Mouse (Mus musculus): ENCODE results near the gene Lrp8. TPM values are rescaled to one million over a fixed set of nuclear protein-coding genes. Genes with fewer than 3 reads are reported as not detected.
A peak's percentile ranks its signal among the peaks of the same experiment; 100 is the strongest.

The Lrp8 gene
- polyA plus RNA-seq, 1 experiment from 2014 or later = 1.9 TPM

DNA sequence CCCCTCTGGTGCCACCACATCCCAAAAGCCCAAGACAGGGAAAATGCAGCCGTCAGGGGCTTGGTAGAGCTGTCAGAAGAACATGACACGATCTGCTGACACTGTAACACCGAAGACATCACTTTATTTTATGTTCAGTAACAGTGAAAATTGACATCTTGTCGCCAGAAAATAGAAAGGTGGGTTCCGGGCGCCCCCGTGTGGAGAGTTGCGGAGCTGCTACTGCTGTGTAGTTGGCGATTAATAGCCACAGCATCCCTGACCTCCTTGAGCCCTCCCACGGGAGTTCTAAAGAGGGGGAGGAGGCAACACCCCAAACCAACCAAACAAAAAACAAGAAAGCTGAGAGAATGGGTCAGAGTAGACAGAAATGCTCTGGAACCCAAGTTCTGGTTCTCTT is 42.9 kb downstream of the Lrp8 start:
- Histone ChIP-seq H3K27ac (ENCODE audit: low read depth) (no peak overlapping the region), H3K27me3 (ENCODE audit: insufficient read depth, low read length) (peaks cover 24% of the 10 kb centered on the region), H3K4me2 (no peak overlapping the region), H3K36me3 (ENCODE audit: insufficient read depth) (no peaks in the 10 kb centered on the region), H3K4me3 (ENCODE audit: low read depth, low read length) (no peak overlapping the region), H3K9ac (no peak overlapping the region), H3K9me3 (ENCODE audit: low read depth, low read length) (no peaks in the 10 kb centered on the region), H3K4me1 (ENCODE audit: insufficient read depth) (no peaks in the 10 kb centered on the region)
- TF ChIP-seq CTCF (IDR thresholded peaks at IDR 0.05; ENCODE audit: low read depth) = peak; percentile 92
- ATAC-seq (ENCODE audit: insufficient read depth) (0 out of 2 replicates have a peak, but pooled peaks have one; percentile 25), DNase-seq (peak; percentile 87)
- 1% methylated on average over 10 of the region's 10 CpGs for WGBS

- WGBS = 54% methylated on average over 7 of the region's 7 CpGs
- Histone ChIP-seq H3K4me1 (ENCODE audit: insufficient read depth) (no peaks in the 10 kb centered on the region), H3K27me3 (ENCODE audit: insufficient read depth, low read length) (peaks cover 24% of the 10 kb centered on the region), H3K27ac (ENCODE audit: low read depth) (no peak overlapping the region), H3K4me3 (ENCODE audit: low read depth, low read length) (peak overlapping the region; percentile 31), H3K4me2 (no peak overlapping the region), H3K9ac (no peak overlapping the region), H3K36me3 (ENCODE audit: insufficient read depth) (no peaks in the 10 kb centered on the region), H3K9me3 (ENCODE audit: low read depth, low read length) (no peaks in the 10 kb centered on the region)
- no peak for DNase-seq
- no peak for TF ChIP-seq CTCF (IDR thresholded peaks at IDR 0.05; ENCODE audit: low read depth)
- ATAC-seq (ENCODE audit: insufficient read depth) = no peak
These were observed 44.7 kb downstream of the Lrp8 start for GRCm38 (mm10) chr4:107846795-107847194.

- no peaks in the 10 kb centered on the region for H3K9me3 ChIP-seq (ENCODE audit: low read depth, low read length)
- DNase-seq (no peak), ATAC-seq (ENCODE audit: insufficient read depth) (no peak)
- H3K4me2 ChIP-seq = no peak overlapping the region
- no peak for TF ChIP-seq CTCF (IDR thresholded peaks at IDR 0.05; ENCODE audit: low read depth)
- H3K4me1 ChIP-seq (ENCODE audit: insufficient read depth) = no peaks in the 10 kb centered on the region
- no peak overlapping the region for H3K27ac ChIP-seq (ENCODE audit: low read depth)
- H3K4me3 ChIP-seq (ENCODE audit: low read depth, low read length) = no peak overlapping the region
- WGBS = 72% methylated on average over 5 of the region's 5 CpGs
- H3K27me3 ChIP-seq (ENCODE audit: insufficient read depth, low read length) = peaks cover 24% of the 10 kb centered on the region
- no peak overlapping the region for H3K9ac ChIP-seq
- H3K36me3 ChIP-seq (ENCODE audit: insufficient read depth) = no peaks in the 10 kb centered on the region
These were observed 46.5 kb downstream of the Lrp8 start for GRCm38 (mm10) chr4:107848546-107848945.

DNA sequence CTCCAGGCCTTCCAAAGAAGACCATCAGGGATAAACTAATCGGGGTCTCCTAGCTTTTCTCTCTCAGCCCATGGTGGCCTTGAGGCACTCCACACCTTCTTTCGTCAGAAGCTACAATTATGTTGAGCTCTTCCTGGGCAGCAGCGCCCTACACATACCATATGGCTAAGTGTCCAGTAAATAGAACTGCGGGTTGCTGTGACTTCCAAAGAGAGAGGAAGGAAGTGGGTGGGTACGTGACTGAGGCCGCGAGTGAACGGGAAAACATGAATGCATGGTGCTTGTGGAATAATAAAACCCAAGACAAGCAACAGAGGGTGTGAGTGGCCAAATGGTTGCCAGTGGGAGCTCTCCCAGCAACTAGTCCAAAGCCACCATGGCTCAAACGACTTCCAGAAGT is 47.6 kb downstream of the Lrp8 start:
- H3K4me2 ChIP-seq = no peak overlapping the region
- no peak overlapping the region for H3K9ac ChIP-seq
- ATAC-seq (ENCODE audit: insufficient read depth) = no peak
- no peak for TF ChIP-seq CTCF (IDR thresholded peaks at IDR 0.05; ENCODE audit: low read depth)
- 77% methylated on average over 9 of the region's 9 CpGs for WGBS
- H3K27me3 ChIP-seq (ENCODE audit: insufficient read depth, low read length) = peaks cover 24% of the 10 kb centered on the region
- H3K36me3 ChIP-seq (ENCODE audit: insufficient read depth) = no peaks in the 10 kb centered on the region
- no peak overlapping the region for H3K27ac ChIP-seq (ENCODE audit: low read depth)
- no peak for DNase-seq
- H3K4me3 ChIP-seq (ENCODE audit: low read depth, low read length) = no peak overlapping the region
- H3K9me3 ChIP-seq (ENCODE audit: low read depth, low read length) = no peaks in the 10 kb centered on the region
- no peaks in the 10 kb centered on the region for H3K4me1 ChIP-seq (ENCODE audit: insufficient read depth)

GRCm38 (mm10) chr4:107850091-107850490 is 48.0 kb downstream of the Lrp8 start:
- TF ChIP-seq CTCF (IDR thresholded peaks at IDR 0.05; ENCODE audit: low read depth) = no peak
- H3K27ac ChIP-seq (ENCODE audit: low read depth) = no peak overlapping the region
- H3K9ac ChIP-seq = no peak overlapping the region
- no peaks in the 10 kb centered on the region for H3K9me3 ChIP-seq (ENCODE audit: low read depth, low read length)
- DNase-seq (no peak), ATAC-seq (ENCODE audit: insufficient read depth) (no peak)
- H3K4me3 ChIP-seq (ENCODE audit: low read depth, low read length) = no peak overlapping the region
- H3K4me1 ChIP-seq (ENCODE audit: insufficient read depth) = no peaks in the 10 kb centered on the region
- WGBS = 88% methylated on average over 8 of the region's 8 CpGs
- H3K27me3 ChIP-seq (ENCODE audit: insufficient read depth, low read length) = peaks cover 23% of the 10 kb centered on the region
- H3K4me2 ChIP-seq = no peak overlapping the region
- no peaks in the 10 kb centered on the region for H3K36me3 ChIP-seq (ENCODE audit: insufficient read depth)

DNA sequence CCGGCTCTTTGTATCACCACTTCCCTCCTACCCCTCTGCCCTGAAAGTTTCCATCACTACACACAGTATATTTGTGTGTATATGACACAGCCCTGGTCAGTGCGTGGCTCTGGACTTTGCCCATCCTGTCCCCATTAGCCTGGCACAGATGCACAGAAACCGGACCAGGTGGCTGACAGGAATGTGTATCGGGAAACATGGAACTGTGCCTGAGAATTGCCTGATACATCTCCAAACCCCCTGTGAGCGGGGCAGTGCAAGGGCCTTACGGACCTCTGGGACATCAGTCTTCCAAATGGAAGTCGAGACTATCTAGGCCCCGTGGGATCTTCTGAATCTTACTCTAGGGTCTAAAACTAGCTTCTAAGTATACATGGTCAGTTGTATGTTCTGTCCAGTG is 51.3 kb downstream of the Lrp8 start:
- WGBS = 86% methylated on average over 8 of the region's 8 CpGs
- H3K36me3 ChIP-seq (ENCODE audit: insufficient read depth) = no peaks in the 10 kb centered on the region

DNA sequence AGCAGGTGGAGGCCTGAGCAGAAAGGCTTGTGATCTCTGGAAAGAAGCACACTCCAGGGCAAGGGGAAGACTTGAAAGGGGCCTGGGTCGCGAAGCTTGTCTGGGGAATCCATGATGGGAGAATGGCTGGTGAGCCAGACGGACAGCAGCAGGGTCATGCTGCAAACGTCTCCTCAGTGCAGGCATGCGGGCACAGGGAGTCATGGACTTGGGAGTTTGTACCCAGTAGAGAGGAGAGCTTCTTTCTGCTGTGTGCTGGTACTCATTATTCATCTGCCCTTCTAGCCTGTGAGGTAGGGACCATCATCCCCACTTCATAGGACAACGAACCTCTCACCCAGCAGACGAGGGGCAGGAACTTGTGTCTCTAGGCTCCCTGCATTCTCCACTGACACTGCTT is 51.8 kb downstream of the Lrp8 start:
- no peak for ATAC-seq (ENCODE audit: insufficient read depth)
- Histone ChIP-seq H3K27me3 (ENCODE audit: insufficient read depth, low read length) (no peaks in the 10 kb centered on the region), H3K9me3 (ENCODE audit: low read depth, low read length) (no peaks in the 10 kb centered on the region), H3K4me1 (ENCODE audit: insufficient read depth) (no peaks in the 10 kb centered on the region), H3K27ac (ENCODE audit: low read depth) (no peak overlapping the region), H3K4me3 (ENCODE audit: low read depth, low read length) (no peak overlapping the region), H3K36me3 (ENCODE audit: insufficient read depth) (no peaks in the 10 kb centered on the region), H3K9ac (no peak overlapping the region), H3K4me2 (no peak overlapping the region)
- TF ChIP-seq CTCF (IDR thresholded peaks at IDR 0.05; ENCODE audit: low read depth) = no peak
- WGBS = 76% methylated on average over 7 of the region's 7 CpGs
- DNase-seq = no peak

More for the DNA sequence above, 51.3 kb downstream of the Lrp8 start:
- no peak overlapping the region for H3K4me2 ChIP-seq
- H3K4me1 ChIP-seq (ENCODE audit: insufficient read depth) = no peaks in the 10 kb centered on the region
- no peak for TF ChIP-seq CTCF (IDR thresholded peaks at IDR 0.05; ENCODE audit: low read depth)
- no peak overlapping the region for H3K27ac ChIP-seq (ENCODE audit: low read depth)
- H3K4me3 ChIP-seq (ENCODE audit: low read depth, low read length) = no peak overlapping the region
- no peak for DNase-seq
- H3K9me3 ChIP-seq (ENCODE audit: low read depth, low read length) = no peaks in the 10 kb centered on the region
- no peaks in the 10 kb centered on the region for H3K27me3 ChIP-seq (ENCODE audit: insufficient read depth, low read length)
- ATAC-seq (ENCODE audit: insufficient read depth) = no peak
- H3K9ac ChIP-seq = no peak overlapping the region
